In the genomic region with DNA sequence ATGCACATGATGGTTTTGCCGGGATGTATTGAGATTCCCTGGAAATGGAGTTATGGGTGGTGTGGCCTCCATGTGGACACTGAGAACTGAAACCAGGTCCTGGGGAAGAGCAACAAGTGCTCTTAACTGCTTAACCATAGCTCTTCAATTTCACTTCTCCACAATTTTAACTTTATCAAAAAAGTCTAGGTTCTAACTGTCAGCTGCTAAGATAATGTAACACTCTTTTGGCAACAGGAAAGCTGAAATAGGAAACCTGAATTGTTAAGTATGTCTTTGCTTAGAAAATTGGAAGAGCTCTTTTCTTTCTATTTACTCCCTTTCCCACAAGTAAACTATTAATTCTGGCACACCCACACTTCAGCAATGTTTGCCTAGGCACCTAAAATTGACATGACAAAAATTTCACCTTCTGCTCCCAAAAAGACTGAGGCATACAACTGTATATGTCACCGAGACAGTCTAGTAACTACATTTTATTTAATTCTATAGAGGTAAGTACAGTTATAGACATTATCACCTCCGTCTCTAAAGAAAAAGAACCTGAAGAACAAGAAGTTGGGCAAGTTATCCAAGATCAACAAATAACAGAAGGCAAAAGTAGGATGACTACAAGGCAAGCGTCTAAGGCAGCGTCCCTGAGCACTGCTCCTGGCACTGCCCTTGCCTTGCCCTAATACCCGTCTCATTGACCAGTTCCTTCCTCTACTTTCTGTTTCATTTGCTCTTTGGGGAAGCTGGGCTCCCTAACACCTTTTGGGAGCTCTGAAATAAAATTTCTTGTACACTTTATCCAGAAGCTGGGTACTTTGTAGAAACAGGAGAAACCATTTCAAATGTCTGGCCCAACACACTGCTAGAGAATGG, we compare ENCODE assay signal across 1 mouse cellular context.
TF ChIP-seq lines count a peak whose summit lies in the region.

No protein-coding gene starts in this region.

TF ChIP-seq in MEL, 35 proteins besides CTCF, POLR2A, EP300 and RAD21 (continued from another document):
- TF ChIP-seq GABPA (IDR thresholded peaks at IDR 0.05; ENCODE audit: low read depth, low read length) (no peak), MYB (IDR thresholded peaks at IDR 0.05; ENCODE audit: low read depth, low read length) (peak; percentile 60), ZC3H11A (IDR thresholded peaks at IDR 0.05; ENCODE audit: low read depth, low read length) (no peak), CHD1 (IDR thresholded peaks at IDR 0.05; ENCODE audit: low read depth, low read length) (peak; percentile 53; the same call in 1 of the 2 replicates), HCFC1 (IDR thresholded peaks at IDR 0.05; ENCODE audit: low read depth, low read length) (0 out of 2 replicates have a peak, but pooled peaks have one; percentile 29), MXI1 (IDR thresholded peaks at IDR 0.05; ENCODE audit: low read depth, low read length) (0 out of 2 replicates have a peak, but pooled peaks have one; percentile 7), TCF12 (IDR thresholded peaks at IDR 0.05; ENCODE audit: low read depth, low read length) (peak; percentile 54; the same call in 1 of the 2 replicates), MYC (IDR thresholded peaks at IDR 0.05; ENCODE audit: low read depth, low read length) (peak; percentile 59; the same call in 1 of the 2 replicates), MEF2A (IDR thresholded peaks at IDR 0.05; ENCODE audit: extremely low read depth, insufficient replicate concordance, low read depth, low read length, poor library complexity, severe bottlenecking) (0 out of 2 replicates have a peak, but pooled peaks have one; percentile 34), KAT2A (conservative IDR thresholded peaks at IDR 0.05; ENCODE audit: low read depth, low read length) (no peak), ZNF384 (IDR thresholded peaks at IDR 0.05; ENCODE audit: low read depth, low read length) (peak; percentile 45), ZKSCAN1 (IDR thresholded peaks at IDR 0.05; ENCODE audit: low read depth, low read length) (no peak), MAFK (IDR thresholded peaks at IDR 0.05; ENCODE audit: borderline replicate concordance, low read depth, low read length) (no peak)
